Mouse (Mus musculus) megakaryocyte, embryonic 14.5 days (primary cell): ENCODE measurements around the gene Mxra7. TPM values are rescaled to one million over a fixed set of nuclear protein-coding genes. Genes with fewer than 3 reads are reported as not detected.
"Not testable (repeated sequence)": the region's sequence is repeated elsewhere in the genome, so short reads cannot be mapped to it uniquely, and the experiment has no call there.

Experiments used
- H3K27me3 ChIP-seq: replicated peaks from 2 replicates; pipeline ENCODE3; 2012; ENCODE audit warnings: inconsistent platforms
- H3K36me3 ChIP-seq: replicated peaks from 2 replicates; pipeline ENCODE3; 2012; ENCODE audit warnings: low read length, inconsistent platforms, mixed read lengths
- H3K4me1 ChIP-seq: 2 replicates; pipeline ENCODE4 v1.6.1; 2012; ENCODE audit warnings: inconsistent platforms
- H3K4me3 ChIP-seq: replicated peaks from 2 replicates; pipeline ENCODE3; 2012; ENCODE audit warnings: moderate library complexity, mild to moderate bottlenecking, inconsistent platforms
- H3K9me3 ChIP-seq: 2 replicates; pipeline ENCODE4 v1.6.1; 2012; ENCODE audit warnings: inconsistent platforms
- FLI1 ChIP-seq: IDR thresholded peaks from 2 replicates; pipeline ENCODE4 v1.6.1; 2012; ENCODE audit warnings: low read length, inconsistent platforms, mixed read lengths
- GATA1 ChIP-seq: IDR thresholded peaks from 3 replicates; pipeline ENCODE4 v1.6.1; 2012; ENCODE audit warnings: mixed read lengths, low read length, inconsistent platforms, borderline replicate concordance
- polyA plus RNA-seq: library from polyadenylated mRNA; stranded (reverse); fragments of >175 nt; gene quantifications from 2 replicates; pipeline ENCODE4 v1.2.3, GENCODE M21; 2012; ENCODE audit warnings: low replicate concordance; ENCODE audit not compliant: insufficient read depth

The Mxra7 gene
- polyA plus RNA-seq, 1 experiment: not detected

GRCm38 (mm10) chr11:116834954-116835353, 7.1 kb upstream of the Mxra7 start:
- no peaks in the 10 kb centered on the region for H3K9me3 ChIP-seq
- no peak for TF ChIP-seq GATA1
- no peak for TF ChIP-seq FLI1
- H3K27me3 ChIP-seq: peaks cover 2% of the 10 kb centered on the region
- peaks cover 81% of the 10 kb centered on the region for H3K36me3 ChIP-seq
- no peak overlapping the region for H3K4me3 ChIP-seq
- peaks cover 63% of the 10 kb centered on the region for H3K4me1 ChIP-seq

GRCm38 (mm10) chr11:116832172-116832685, 4.4 kb upstream of the Mxra7 start:
- H3K4me1 ChIP-seq: peaks cover 62% of the 10 kb centered on the region
- no peaks in the 10 kb centered on the region for H3K9me3 ChIP-seq
- H3K27me3 ChIP-seq: peaks cover 25% of the 10 kb centered on the region
- TF ChIP-seq GATA1: no peak
- no peak for TF ChIP-seq FLI1
- no peak overlapping the region for H3K4me3 ChIP-seq
- peaks cover 53% of the 10 kb centered on the region for H3K36me3 ChIP-seq

- Histone ChIP-seq H3K27me3 (peaks cover 60% of the 10 kb centered on the region), H3K9me3 (no peaks in the 10 kb centered on the region), H3K4me1 (peaks cover 32% of the 10 kb centered on the region), H3K4me3 (no peak overlapping the region), H3K36me3 (peaks cover 6% of the 10 kb centered on the region)
- TF ChIP-seq FLI1: no peak
- TF ChIP-seq GATA1: no peak
Observed at GRCm38 (mm10) chr11:116826550-116827504, 1.0 kb downstream of the Mxra7 start.

- H3K27me3 ChIP-seq: peaks cover 73% of the 10 kb centered on the region
- no peaks in the 10 kb centered on the region for H3K9me3 ChIP-seq
- no peak overlapping the region for H3K4me3 ChIP-seq
- H3K4me1 ChIP-seq: peaks cover 48% of the 10 kb centered on the region
- no peaks in the 10 kb centered on the region for H3K36me3 ChIP-seq
- no peak for TF ChIP-seq GATA1
- TF ChIP-seq FLI1: no peak
Observed at GRCm38 (mm10) chr11:116825230-116825629, 2.6 kb downstream of the Mxra7 start.

- H3K9me3 ChIP-seq, H3K4me3 ChIP-seq, H3K36me3 ChIP-seq: not testable (repeated sequence)
- Histone ChIP-seq H3K4me1 (peaks cover 40% of the 10 kb centered on the region), H3K27me3 (peaks cover 77% of the 10 kb centered on the region)
Observed at GRCm38 (mm10) chr11:116823885-116824284, 4.0 kb downstream of the Mxra7 start.

- Histone ChIP-seq H3K27me3 (peaks cover 77% of the 10 kb centered on the region), H3K4me3 (no peak overlapping the region), H3K9me3 (no peaks in the 10 kb centered on the region), H3K36me3 (no peaks in the 10 kb centered on the region), H3K4me1 (peaks cover 34% of the 10 kb centered on the region)
- TF ChIP-seq FLI1 (no peak), GATA1 (no peak)
Observed at GRCm38 (mm10) chr11:116823255-116823654, 4.6 kb downstream of the Mxra7 start.

- Histone ChIP-seq H3K9me3 (no peaks in the 10 kb centered on the region), H3K27me3 (peaks cover 76% of the 10 kb centered on the region), H3K4me1 (peaks cover 28% of the 10 kb centered on the region), H3K36me3 (no peaks in the 10 kb centered on the region), H3K4me3 (no peak overlapping the region)
- no peak for TF ChIP-seq FLI1
Observed at GRCm38 (mm10) chr11:116822626-116823025, 5.2 kb downstream of the Mxra7 start.

GRCm38 (mm10) chr11:116822215-116822614, 5.6 kb downstream of the Mxra7 start:
- no peaks in the 10 kb centered on the region for H3K9me3 ChIP-seq
- TF ChIP-seq GATA1: no peak
- TF ChIP-seq FLI1: no peak
- no peak overlapping the region for H3K4me3 ChIP-seq
- peaks cover 24% of the 10 kb centered on the region for H3K4me1 ChIP-seq
- H3K36me3 ChIP-seq: no peaks in the 10 kb centered on the region
- peaks cover 76% of the 10 kb centered on the region for H3K27me3 ChIP-seq

GRCm38 (mm10) chr11:116821057-116821940, 6.5 kb downstream of the Mxra7 start:
- Histone ChIP-seq H3K4me3 (no peak overlapping the region), H3K4me1 (peaks cover 18% of the 10 kb centered on the region), H3K36me3 (no peaks in the 10 kb centered on the region), H3K27me3 (peaks cover 76% of the 10 kb centered on the region), H3K9me3 (no peaks in the 10 kb centered on the region)
- TF ChIP-seq FLI1 (no peak), GATA1 (no peak)
